Mouse (Mus musculus) heart, postnatal 0 days (tissue): Measurements from ENCODE around the gene Dpysl5.

ENCODE experiments used
- CTCF ChIP-seq: IDR thresholded peaks from 2 replicates; pipeline ENCODE4 v1.5.1; 2016; ENCODE audit warnings: antibody characterized with exemption, control low read depth, low read depth
- EP300 ChIP-seq: IDR thresholded peaks from 2 replicates; pipeline ENCODE4 v1.6.1; 2016; ENCODE audit warnings: antibody characterized with exemption, low read depth

- TF ChIP-seq CTCF = no peak
- TF ChIP-seq EP300 = no peak
Observed at GRCm38 (mm10) chr5:30769075-30769474, 57.7 kb downstream of the Dpysl5 start.
